Mouse (Mus musculus): ENCODE data around the gene Fam204a.

DNA sequence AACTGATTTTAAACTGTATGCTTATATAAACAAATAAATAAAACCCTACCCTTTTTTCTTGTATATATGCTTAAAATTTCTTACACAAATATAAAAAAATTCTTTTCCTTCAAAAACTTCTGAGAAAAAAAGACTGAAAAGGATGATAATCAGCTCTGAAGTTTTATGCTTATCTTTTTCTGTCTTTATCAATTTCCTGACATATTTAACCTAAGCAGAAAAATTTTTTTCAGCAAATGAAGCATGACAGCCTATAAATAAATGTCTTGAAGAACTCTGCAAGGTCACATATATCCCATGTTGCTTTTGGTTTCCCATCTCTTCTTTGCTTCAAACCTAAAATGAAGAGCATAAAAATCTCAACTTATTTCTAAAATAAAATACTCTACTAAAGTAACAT lies 27.3 kb downstream of the Fam204a start:
- no peak for TF ChIP-seq POLR2A (IDR thresholded peaks at IDR 0.05; ENCODE audit: insufficient read depth, low read depth, low read length)
- no peak for TF ChIP-seq CTCF (IDR thresholded peaks at IDR 0.05; ENCODE audit: insufficient read depth, low read depth, low read length)

All from olfactory bulb, adult 2 months (tissue).